Mouse (Mus musculus) cerebellum, adult 9-10 months (tissue): ENCODE results near the gene Grasp.

ENCODE experiments used
- DNase-seq: peaks from one replicate; pipeline ENCODE4 v3.0.0; 2022

The Grasp gene

DNA sequence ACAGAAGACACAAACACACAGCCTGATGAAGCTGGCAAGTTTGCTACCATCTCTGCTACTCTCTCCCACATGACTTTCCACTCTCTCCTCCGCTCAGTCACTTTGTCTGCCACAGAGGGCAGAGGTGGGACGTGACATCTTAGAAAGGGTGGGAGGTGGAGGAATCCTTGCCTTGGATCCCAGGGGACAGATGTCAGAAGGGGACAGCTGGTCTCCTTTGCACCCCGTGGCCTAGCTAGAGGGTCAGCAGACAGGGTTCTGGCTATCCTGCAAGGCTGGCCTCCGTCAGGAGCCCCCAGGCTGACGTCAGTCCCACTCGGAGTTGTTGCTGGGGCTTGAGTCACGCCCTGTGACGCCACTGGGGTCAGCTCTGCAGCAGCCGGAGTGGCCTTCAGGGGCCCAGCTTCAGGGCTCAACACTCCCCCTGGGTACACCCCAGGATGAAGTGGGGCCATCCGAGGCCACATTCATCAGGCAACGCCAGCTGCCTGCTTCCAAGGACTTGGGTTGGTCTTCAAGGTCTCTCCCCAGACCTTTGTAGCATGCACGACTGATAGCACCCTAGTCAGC is 55.5 kb downstream of the Grasp start:
- no peak for DNase-seq
